Mouse (Mus musculus) embryonic facial prominence, embryonic 12.5 days (tissue): ENCODE measurements around the gene Gpr182. TPM values are rescaled to one million over a fixed set of nuclear protein-coding genes. Genes with fewer than 3 reads are reported as not detected.

Source experiments
- ATAC-seq: fragments of 200-750 bp; cut with Nextera tagmentation; 2 replicates; pipeline ENCODE4 v1.8.0; 2017; ENCODE audit not compliant: insufficient number of reproducible peaks, insufficient read depth, low FRiP score, low TSS enrichment
- H3K27ac ChIP-seq: fragments of 300-500 bp; sonication (generic); 2 replicates; pipeline ENCODE4 v1.5.1; 2016; ENCODE audit warnings: mild to moderate bottlenecking
- H3K27me3 ChIP-seq: fragments of 300-500 bp; sonication (generic); 2 replicates; pipeline ENCODE4 v1.6.1; 2016; ENCODE audit warnings: mild to moderate bottlenecking, moderate library complexity
- H3K36me3 ChIP-seq: fragments of 300-500 bp; sonication (generic); 2 replicates; pipeline ENCODE4 v1.6.1; 2016; ENCODE audit warnings: mild to moderate bottlenecking
- H3K4me1 ChIP-seq: fragments of 300-500 bp; sonication (generic); 2 replicates; pipeline ENCODE4 v1.6.1; 2016
- H3K4me2 ChIP-seq: fragments of 300-500 bp; sonication (generic); replicated peaks from 2 replicates; pipeline ENCODE4 v1.6.1; 2016; ENCODE audit warnings: mild to moderate bottlenecking, moderate library complexity
- H3K4me3 ChIP-seq: fragments of 300-500 bp; sonication (generic); 2 replicates; pipeline ENCODE4 v1.5.1; 2016; ENCODE audit warnings: mild to moderate bottlenecking
- H3K9ac ChIP-seq: fragments of 300-500 bp; sonication (generic); 2 replicates; pipeline ENCODE4 v1.6.1; 2016; ENCODE audit warnings: mild to moderate bottlenecking, moderate library complexity
- H3K9me3 ChIP-seq: fragments of 300-500 bp; sonication (generic); 2 replicates; pipeline ENCODE4 v1.6.1; 2016; ENCODE audit warnings: mild to moderate bottlenecking, moderate library complexity
- WGBS: fragments of 180-500 bp; shearing (Covaris S2); methylation state at CpG from one replicate; pipeline ENCODE4 v1.1.7; 2016; 5-methylcytosine and 5-hydroxymethylcytosine counted together
- polyA plus RNA-seq: library from polyadenylated mRNA; unstranded; fragments of >200 nt; fragmentation: Nextera tagmentation; extraction: Ambion mirVana; gene quantifications from 2 replicates; pipeline ENCODE4 v1.2.1, GENCODE M21; 2016

Gpr182 gene
- polyA plus RNA-seq, 1 experiment from 2014 or later: 0.70 TPM

GRCm38 (mm10) chr10:127710331-127710730 lies 41.2 kb downstream of the Gpr182 start:
- Histone ChIP-seq H3K9ac (no peak overlapping the region), H3K27ac (no peak overlapping the region), H3K27me3 (no peaks in the 10 kb centered on the region), H3K9me3 (no peaks in the 10 kb centered on the region), H3K4me3 (no peak overlapping the region), H3K4me2 (no peak overlapping the region), H3K36me3 (no peaks in the 10 kb centered on the region), H3K4me1 (peaks cover 11% of the 10 kb centered on the region)
- ATAC-seq: no peak
- WGBS: 76% methylated on average over 13 of the region's 13 CpGs

DNA sequence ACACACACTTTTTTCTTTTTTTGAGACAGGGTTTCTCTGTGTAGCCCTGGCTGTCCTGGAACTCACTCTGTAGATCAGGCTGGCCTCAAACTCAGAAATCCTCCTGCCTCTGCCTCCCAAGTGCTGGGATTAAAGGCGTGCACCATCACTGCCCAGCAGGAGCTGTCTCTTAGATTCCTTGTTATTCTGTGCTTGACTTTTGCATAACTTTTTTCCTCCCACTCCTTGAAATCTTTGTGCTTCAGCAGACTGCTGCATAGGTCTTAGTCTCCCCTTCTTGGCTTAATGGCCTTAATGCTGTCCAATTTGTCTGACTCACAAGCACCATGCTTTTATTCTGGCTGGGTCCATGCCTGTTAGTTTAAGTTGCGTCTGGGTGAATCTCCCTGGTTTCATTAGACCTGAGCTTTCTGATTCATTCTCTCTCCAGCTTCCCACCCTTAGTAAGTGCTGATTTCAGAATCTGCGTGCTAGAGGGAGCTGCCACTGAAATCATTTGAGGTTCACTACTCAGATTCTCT lies 42.6 kb downstream of the Gpr182 start:
- Histone ChIP-seq H3K9ac (no peak overlapping the region), H3K4me1 (peaks cover 11% of the 10 kb centered on the region), H3K27me3 (no peaks in the 10 kb centered on the region), H3K36me3 (no peaks in the 10 kb centered on the region), H3K27ac (no peak overlapping the region), H3K9me3 (no peaks in the 10 kb centered on the region), H3K4me3 (no peak overlapping the region), H3K4me2 (no peak overlapping the region)
- WGBS: 86% methylated on average over 3 of the region's 3 CpGs
- no peak for ATAC-seq

- no peaks in the 10 kb centered on the region for H3K27me3 ChIP-seq
- 88% methylated on average over 7 of the region's 7 CpGs for WGBS
- H3K9me3 ChIP-seq: no peaks in the 10 kb centered on the region
- no peak overlapping the region for H3K9ac ChIP-seq
- H3K4me3 ChIP-seq: no peak overlapping the region
- no peak overlapping the region for H3K4me2 ChIP-seq
- H3K36me3 ChIP-seq: no peaks in the 10 kb centered on the region
- peaks cover 8% of the 10 kb centered on the region for H3K4me1 ChIP-seq
- ATAC-seq: no peak
- no peak overlapping the region for H3K27ac ChIP-seq
Observed at GRCm38 (mm10) chr10:127707721-127708120, 43.8 kb downstream of the Gpr182 start.

DNA sequence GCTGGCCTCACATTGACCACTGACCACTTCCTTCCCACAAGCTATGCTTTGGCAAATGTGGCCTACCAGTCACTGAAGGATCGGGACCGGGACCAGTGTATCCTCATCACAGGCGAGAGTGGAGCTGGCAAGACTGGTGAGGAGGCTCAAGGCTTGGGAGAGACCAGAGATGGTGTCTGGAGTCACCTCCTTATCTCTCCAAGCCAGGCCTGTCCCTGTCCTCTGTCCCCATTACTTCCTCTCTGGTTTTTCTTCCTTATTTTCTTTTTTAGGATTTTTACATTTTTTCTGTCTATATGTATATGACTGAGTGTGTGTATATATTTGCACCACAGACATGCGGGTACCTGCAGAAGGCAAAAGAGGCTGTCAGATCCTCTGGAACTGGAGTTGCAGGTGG lies 45.7 kb downstream of the Gpr182 start:
- 91% methylated on average over 4 of the region's 4 CpGs for WGBS
- ATAC-seq: no peak
- H3K4me3 ChIP-seq: no peak overlapping the region

DNA sequence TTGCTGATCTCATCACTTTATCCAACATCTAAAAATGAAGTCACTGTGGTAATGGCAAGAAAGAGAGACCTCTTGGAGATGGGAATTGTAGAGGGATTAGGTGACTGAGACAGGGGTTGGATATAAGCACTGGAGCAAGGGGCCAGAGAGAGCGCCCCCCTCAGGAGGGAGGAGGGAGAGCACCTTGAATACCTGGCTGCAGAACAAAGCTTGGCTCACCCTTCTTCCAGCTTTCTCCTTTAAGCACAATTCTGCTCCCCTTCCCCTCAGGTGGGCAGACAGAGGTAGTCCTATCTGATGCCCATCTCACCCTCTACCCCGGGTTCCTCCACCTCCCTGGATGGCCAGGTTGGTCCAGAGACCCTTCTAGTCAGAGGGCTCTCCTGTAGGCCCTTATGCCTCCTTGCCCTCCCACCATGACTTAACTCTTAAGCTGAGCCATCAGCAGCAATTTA lies 46.7 kb downstream of the Gpr182 start, which contains the start of gene Myo1a:
Gene Myo1a (plus strand): TSS at position 405 of the 455 bp plus-strand sequence.
- no peak within 1 kb of the TSS for H3K4me3 ChIP-seq
- H3K9ac ChIP-seq: no peak within 1 kb of the TSS
- H3K27me3 ChIP-seq: no peaks in the 10 kb centered on the region
- H3K27ac ChIP-seq: no peak within 1 kb of the TSS
- no peaks in the 10 kb centered on the region for H3K9me3 ChIP-seq
- no peak within 1 kb of the TSS for H3K4me2 ChIP-seq
- 27% methylated on average over 2 of the region's 2 CpGs for WGBS
- 0 out of 2 replicates have a peak, but pooled peaks cover 3% of the 10 kb centered on the region for H3K4me1 ChIP-seq
- H3K36me3 ChIP-seq: peaks cover 6% of the 10 kb centered on the region; the same call in 1 of the 2 replicates
- no peak for ATAC-seq

More for the DNA sequence above, 45.7 kb downstream of the Gpr182 start:
- Histone ChIP-seq H3K4me2 (no peak overlapping the region), H3K27me3 (no peaks in the 10 kb centered on the region), H3K9me3 (no peaks in the 10 kb centered on the region), H3K27ac (no peak overlapping the region), H3K9ac (no peak overlapping the region), H3K4me1 (0 out of 2 replicates have a peak, but pooled peaks cover 3% of the 10 kb centered on the region), H3K36me3 (no peaks in the 10 kb centered on the region)

DNA sequence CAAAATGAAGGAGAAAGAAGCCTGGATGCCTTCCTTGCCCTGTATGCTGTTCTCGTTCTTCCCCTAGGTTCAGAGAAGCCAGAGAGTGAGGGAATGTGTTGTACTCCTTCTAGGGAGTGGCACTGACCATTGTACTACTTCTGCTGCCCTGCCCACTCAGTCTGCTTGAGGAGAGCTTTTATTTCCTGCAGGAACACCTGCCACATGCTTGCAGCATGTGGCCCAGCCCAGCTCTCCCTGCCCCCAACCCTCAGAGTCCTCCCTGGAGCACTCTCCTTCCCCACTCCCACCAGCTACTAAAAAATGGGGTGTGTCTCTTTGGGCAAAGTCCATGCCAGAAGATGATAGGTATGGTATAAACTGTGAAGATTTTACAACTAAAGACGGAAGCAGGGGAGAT lies 47.2 kb downstream of the Gpr182 start:
- Histone ChIP-seq H3K4me2 (no peak overlapping the region), H3K27ac (no peak overlapping the region), H3K4me1 (0 out of 2 replicates have a peak, but pooled peaks cover 3% of the 10 kb centered on the region), H3K27me3 (no peaks in the 10 kb centered on the region), H3K36me3 (peaks cover 10% of the 10 kb centered on the region), H3K9ac (no peak overlapping the region), H3K9me3 (no peaks in the 10 kb centered on the region), H3K4me3 (no peak overlapping the region)
- WGBS: 77% methylated on average over 2 of the region's 2 CpGs
- no peak for ATAC-seq

DNA sequence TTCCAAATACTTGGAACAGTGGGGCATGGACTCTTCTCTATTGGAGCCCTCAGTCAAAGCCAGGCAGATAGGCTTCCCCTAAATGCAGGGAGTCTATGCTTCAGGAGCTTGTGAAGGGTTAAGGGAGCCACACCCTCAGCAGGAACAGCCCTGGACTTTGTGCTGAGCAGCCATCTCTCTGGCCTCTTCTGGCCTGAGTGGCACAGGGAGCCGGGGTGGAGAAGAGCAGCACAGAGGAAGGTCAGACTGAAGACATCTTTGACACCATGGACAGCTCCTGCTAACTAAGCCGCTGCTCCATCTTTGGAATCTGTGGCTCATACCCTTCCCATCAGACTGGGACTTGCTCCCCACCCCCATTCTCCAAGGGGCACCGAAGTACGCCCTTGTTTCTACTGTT lies 48.2 kb downstream of the Gpr182 start:
- Histone ChIP-seq H3K4me3 (no peak overlapping the region), H3K27me3 (no peaks in the 10 kb centered on the region), H3K4me2 (no peak overlapping the region), H3K27ac (no peak overlapping the region), H3K9ac (no peak overlapping the region), H3K36me3 (peaks cover 19% of the 10 kb centered on the region), H3K4me1 (0 out of 2 replicates have a peak, but pooled peaks cover 3% of the 10 kb centered on the region), H3K9me3 (no peaks in the 10 kb centered on the region)
- no peak for ATAC-seq
- WGBS: 47% methylated on average over 4 of the region's 4 CpGs

DNA sequence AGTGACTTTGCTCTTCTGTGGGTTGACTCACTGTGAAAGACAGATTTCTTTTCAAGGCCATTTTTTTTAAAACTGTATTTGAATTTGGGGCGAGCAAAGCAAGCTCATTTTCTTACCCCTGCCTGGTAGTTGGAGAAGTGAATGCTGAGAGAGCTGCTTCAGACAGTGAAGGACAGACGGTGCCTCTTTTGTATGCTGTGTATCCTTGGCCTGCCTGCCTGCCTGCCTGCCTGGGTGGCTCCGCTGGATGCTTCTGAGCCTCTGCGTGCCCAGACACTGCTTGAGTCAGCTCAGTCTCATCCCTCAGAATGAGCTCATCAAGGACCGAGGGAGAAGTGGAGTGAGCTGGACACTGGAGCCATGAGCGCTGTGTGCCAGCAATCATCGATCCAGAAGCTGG lies 52.6 kb downstream of the Gpr182 start:
- no peaks in the 10 kb centered on the region for H3K27me3 ChIP-seq
- no peaks in the 10 kb centered on the region for H3K9me3 ChIP-seq
- no peak overlapping the region for H3K9ac ChIP-seq
- no peak overlapping the region for H3K4me2 ChIP-seq
- no peak for ATAC-seq
- 89% methylated on average over 7 of the region's 7 CpGs for WGBS
- no peaks in the 10 kb centered on the region for H3K4me1 ChIP-seq
- no peak overlapping the region for H3K4me3 ChIP-seq
- H3K27ac ChIP-seq: no peak overlapping the region
- peaks cover 53% of the 10 kb centered on the region for H3K36me3 ChIP-seq

Other genes with a start within 250 kb of the Gpr182 start
- gene Ndufa4l2, start 236.8 kb downstream of the Gpr182 start, polyA plus RNA-seq: 2.9 and 3.4 TPM in 2 replicates
- gene Shmt2, start 229.3 kb downstream of the Gpr182 start, polyA plus RNA-seq: 82.4 and 88.2 TPM in 2 replicates
- 6.5 and 8.0 TPM in 2 replicates for gene Nxph4, start 217.2 kb downstream of the Gpr182 start, polyA plus RNA-seq
- 115 TPM in 2 replicates for gene Lrp1, start 130.6 kb downstream of the Gpr182 start, polyA plus RNA-seq
- 13.0 and 13.3 TPM in 2 replicates for gene Stat6, start 108.7 kb downstream of the Gpr182 start, polyA plus RNA-seq
- gene Nemp1, start 84.8 kb downstream of the Gpr182 start, polyA plus RNA-seq: 9.0 and 11.9 TPM in 2 replicates
- 18.8 and 19.5 TPM in 2 replicates for gene Nab2, start 83.2 kb downstream of the Gpr182 start, polyA plus RNA-seq
- 0.20 and 0.58 TPM in 2 replicates for gene Myo1a, start 46.6 kb downstream of the Gpr182 start, polyA plus RNA-seq
- gene Tac2, start 27.3 kb downstream of the Gpr182 start, polyA plus RNA-seq: 1.2 and 2.1 TPM in 2 replicates
- gene Zbtb39, start 12.2 kb downstream of the Gpr182 start, polyA plus RNA-seq: 4.8 and 5.2 TPM in 2 replicates
- gene Rdh1, start 8.0 kb upstream of the Gpr182 start, polyA plus RNA-seq: not detected in 2 replicates
- 0.09 TPM in 1 of 2 replicates, not detected in the other for gene Rdh16f1, start 8.1 kb upstream of the Gpr182 start, polyA plus RNA-seq
- gene Rdh9, start 24.7 kb upstream of the Gpr182 start, polyA plus RNA-seq: 0.09 TPM in 1 of 2 replicates, not detected in the other
- gene Rdh16, start 49.4 kb upstream of the Gpr182 start, polyA plus RNA-seq: not detected in 2 replicates
- gene Rdh19, start 98.2 kb upstream of the Gpr182 start, polyA plus RNA-seq: not detected in 2 replicates
- not detected in 2 replicates for gene Rdh16f2, start 114.7 kb upstream of the Gpr182 start, polyA plus RNA-seq
- not detected in 2 replicates for gene Rdh7, start 137.1 kb upstream of the Gpr182 start, polyA plus RNA-seq
- not detected in 2 replicates for gene Sdr9c7, start 146.8 kb upstream of the Gpr182 start, polyA plus RNA-seq